Mouse (Mus musculus) embryonic facial prominence, embryonic 10.5 days (tissue): Measurements from ENCODE around the gene Flot1. TPM values are rescaled to one million over a fixed set of nuclear protein-coding genes. Genes with fewer than 3 reads are reported as not detected.
"Not testable (repeated sequence)": the region's sequence is repeated elsewhere in the genome, so short reads cannot be mapped to it uniquely, and the experiment has no call there.

Experiments used
- DNase-seq: peaks from one replicate; pipeline ENCODE4 v3.0.0-alpha.2; 2017; ENCODE audit warnings: low spot score
- H3K27ac ChIP-seq: fragments of 300-500 bp; sonication (generic); replicated peaks from 2 replicates; pipeline ENCODE4 v1.5.1; 2016; ENCODE audit warnings: mild to moderate bottlenecking
- H3K27me3 ChIP-seq: fragments of 300-500 bp; sonication (generic); replicated peaks from 2 replicates; pipeline ENCODE4 v1.6.1; 2016; ENCODE audit warnings: low read depth, mild to moderate bottlenecking; ENCODE audit not compliant: poor library complexity, severe bottlenecking
- H3K36me3 ChIP-seq: fragments of 300-500 bp; sonication (generic); replicated peaks from 2 replicates; pipeline ENCODE4 v1.6.1; 2016; ENCODE audit warnings: mild to moderate bottlenecking, moderate library complexity
- H3K4me1 ChIP-seq: fragments of 300-500 bp; sonication (generic); 2 replicates; pipeline ENCODE4 v1.6.1; 2016
- H3K4me3 ChIP-seq: fragments of 300-500 bp; sonication (generic); 2 replicates; pipeline ENCODE4 v1.5.1; 2016; ENCODE audit warnings: mild to moderate bottlenecking, moderate library complexity
- H3K9me3 ChIP-seq: fragments of 300-500 bp; sonication (generic); 2 replicates; pipeline ENCODE4 v1.6.1; 2016; ENCODE audit warnings: mild to moderate bottlenecking
- WGBS: fragments of 180-500 bp; shearing (Covaris S2); methylation state at CpG from one replicate; pipeline ENCODE4 v1.1.7; 2016; 5-methylcytosine and 5-hydroxymethylcytosine counted together
- polyA plus RNA-seq: library from polyadenylated mRNA; unstranded; fragments of >200 nt; fragmentation: Nextera tagmentation; extraction: Ambion mirVana; gene quantifications from 2 replicates; pipeline ENCODE4 v1.2.1, GENCODE M21; 2016

Flot1 gene
- polyA plus RNA-seq, 1 experiment from 2014 or later, result 49.2 TPM

- no peaks in the 10 kb centered on the region for H3K27me3 ChIP-seq
- no peak for DNase-seq
- peaks cover 80% of the 10 kb centered on the region for H3K36me3 ChIP-seq
- no peaks in the 10 kb centered on the region for H3K9me3 ChIP-seq
- 26% methylated on average over 5 of the region's 5 CpGs for WGBS
- H3K4me3 ChIP-seq, result peak overlapping the region; percentile 70; the same call in 1 of the 2 replicates
- H3K27ac ChIP-seq, result no peak overlapping the region
- peaks cover 37% of the 10 kb centered on the region for H3K4me1 ChIP-seq
These were observed 10.3 kb downstream of the Flot1 start for GRCm38 (mm10) chr17:35833239-35833751.

- H3K36me3 ChIP-seq, result peaks cover 77% of the 10 kb centered on the region
- H3K4me1 ChIP-seq, result peaks cover 37% of the 10 kb centered on the region
- WGBS, result 59% methylated on average over 5 of the region's 5 CpGs
- peak overlapping the region; percentile 70 for H3K4me3 ChIP-seq
- H3K9me3 ChIP-seq, result no peaks in the 10 kb centered on the region
- H3K27me3 ChIP-seq, result no peaks in the 10 kb centered on the region
- DNase-seq, result no peak
- no peak overlapping the region for H3K27ac ChIP-seq
These were observed 10.9 kb downstream of the Flot1 start for GRCm38 (mm10) chr17:35833894-35834293.

- Histone ChIP-seq H3K27me3 (no peaks in the 10 kb centered on the region), H3K27ac (peak overlapping the region; percentile 95; the same call in 1 of the 2 replicates), H3K4me3 (peak overlapping the region; percentile 70), H3K9me3 (no peaks in the 10 kb centered on the region), H3K36me3 (peaks cover 74% of the 10 kb centered on the region), H3K4me1 (peaks cover 41% of the 10 kb centered on the region)
- DNase-seq, result no peak
- WGBS, result 83% methylated on average over 26 of the region's 26 CpGs
These were observed 11.8 kb downstream of the Flot1 start for GRCm38 (mm10) chr17:35834696-35835422.

DNA sequence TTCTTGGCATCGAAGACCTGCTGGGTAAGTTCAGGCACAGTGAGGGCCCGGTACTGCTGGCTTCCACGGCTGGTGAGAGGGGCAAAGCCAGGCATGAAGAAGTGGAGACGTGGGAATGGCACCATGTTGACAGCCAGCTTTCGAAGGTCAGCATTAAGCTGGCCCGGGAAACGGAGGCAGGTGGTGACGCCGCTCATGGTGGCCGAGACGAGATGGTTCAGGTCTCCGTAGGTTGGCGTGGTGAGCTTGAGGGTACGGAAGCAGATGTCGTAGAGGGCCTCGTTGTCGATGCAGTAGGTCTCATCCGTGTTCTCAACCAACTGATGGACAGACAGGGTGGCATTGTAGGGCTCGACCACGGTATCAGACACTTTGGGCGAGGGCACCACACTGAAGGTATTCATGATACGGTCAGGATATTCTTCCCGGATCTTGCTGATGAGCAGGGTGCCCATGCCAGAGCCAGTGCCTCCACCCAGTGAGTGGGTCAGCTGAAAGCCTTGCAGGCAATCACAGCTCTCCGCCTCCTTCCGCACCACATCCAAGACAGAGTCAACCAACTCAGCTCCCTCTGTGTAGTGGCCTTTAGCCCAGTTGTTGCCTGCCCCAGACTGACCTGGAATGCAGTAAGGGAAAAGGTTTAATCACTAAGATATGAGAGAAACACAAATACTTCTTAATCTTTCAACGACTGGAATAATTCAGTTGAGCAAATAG, 12.6 kb downstream of the Flot1 start:
- no peak for DNase-seq
- peak overlapping the region; percentile 95 for H3K27ac ChIP-seq
- peaks cover 67% of the 10 kb centered on the region for H3K36me3 ChIP-seq

DNA sequence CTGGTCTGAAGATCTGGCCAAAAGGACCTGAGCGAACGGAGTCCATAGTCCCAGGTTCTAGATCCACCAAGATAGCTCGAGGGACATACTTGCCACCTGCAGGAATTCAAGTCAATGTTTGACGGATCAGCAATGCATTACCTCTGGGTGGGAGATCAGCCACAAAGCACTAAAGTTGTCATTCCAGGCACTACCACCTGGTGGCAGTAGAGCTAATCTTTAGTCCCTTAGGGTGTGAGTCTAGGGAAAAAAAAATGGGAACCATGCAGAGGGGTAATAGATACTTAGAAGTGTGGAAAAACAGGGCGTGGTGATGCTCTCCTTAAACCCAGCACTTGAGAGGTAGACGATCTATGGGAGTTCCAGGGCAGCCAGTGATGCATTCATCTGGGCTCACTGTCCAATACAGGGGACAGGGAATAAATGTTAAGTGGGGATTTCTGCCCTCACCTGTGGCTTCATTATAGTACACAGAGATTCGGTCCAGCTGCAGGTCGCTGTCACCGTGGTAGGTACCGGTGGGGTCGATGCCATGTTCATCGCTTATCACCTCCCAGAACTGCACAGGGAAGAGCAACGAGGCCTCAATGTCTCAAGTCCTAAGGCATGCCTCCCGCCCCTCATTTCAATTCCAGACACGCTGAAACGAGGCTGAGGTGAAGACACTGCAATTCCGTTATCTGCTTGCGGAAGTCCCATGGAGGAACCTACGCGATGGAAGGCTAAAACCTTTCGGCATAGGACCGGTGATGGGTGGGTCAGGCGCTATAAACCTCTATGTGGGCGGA, 13.3 kb downstream of the Flot1 start:
- Histone ChIP-seq H3K27me3 (no peaks in the 10 kb centered on the region), H3K9me3 (no peaks in the 10 kb centered on the region), H3K4me3 (peak overlapping the region; percentile 70), H3K4me1 (peaks cover 32% of the 10 kb centered on the region), H3K27ac (peak overlapping the region; percentile 95), H3K36me3 (peaks cover 59% of the 10 kb centered on the region)
- peak; percentile 77 for DNase-seq
- 11% methylated on average over 24 of the region's 24 CpGs for WGBS

More for the DNA sequence above, 12.6 kb downstream of the Flot1 start:
- peaks cover 34% of the 10 kb centered on the region for H3K4me1 ChIP-seq
- H3K4me3 ChIP-seq, result peak overlapping the region; percentile 70
- 79% methylated on average over 26 of the region's 26 CpGs for WGBS
- no peaks in the 10 kb centered on the region for H3K27me3 ChIP-seq
- H3K9me3 ChIP-seq, result no peaks in the 10 kb centered on the region

GRCm38 (mm10) chr17:35836991-35837422, 14.0 kb downstream of the Flot1 start:
- peak; percentile 96 for DNase-seq
- H3K36me3 ChIP-seq, result peaks cover 53% of the 10 kb centered on the region
- H3K27me3 ChIP-seq, result no peaks in the 10 kb centered on the region
- H3K4me3 ChIP-seq, result peak overlapping the region; percentile 70
- WGBS, result under 1% methylated on average over 25 of the region's 25 CpGs
- H3K4me1 ChIP-seq, result peaks cover 33% of the 10 kb centered on the region
- H3K27ac ChIP-seq, result peak overlapping the region; percentile 95
- no peaks in the 10 kb centered on the region for H3K9me3 ChIP-seq

DNA sequence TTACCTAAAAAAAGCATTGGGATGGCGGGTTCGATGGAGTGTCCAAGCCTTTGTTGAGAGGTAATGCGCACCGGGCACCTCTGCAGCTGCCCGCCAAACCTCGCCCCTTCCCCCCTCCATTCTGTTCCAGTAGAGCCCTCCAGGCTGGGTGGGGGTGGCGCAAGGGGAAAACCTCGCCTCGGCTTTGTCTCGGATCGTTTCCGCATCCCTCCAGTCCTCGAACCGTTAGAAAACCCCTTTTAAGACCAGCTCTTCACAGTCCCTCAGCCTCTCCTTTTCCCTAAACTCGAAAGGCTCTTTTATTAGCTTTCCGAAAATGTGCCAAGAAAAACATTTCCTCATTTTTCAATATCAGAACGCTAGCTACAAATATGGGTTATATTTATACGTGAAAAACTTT, 14.5 kb downstream of the Flot1 start:
- Histone ChIP-seq H3K36me3 (peaks cover 48% of the 10 kb centered on the region), H3K27me3 (no peaks in the 10 kb centered on the region), H3K4me3 (peak overlapping the region; percentile 70), H3K9me3 (no peaks in the 10 kb centered on the region), H3K4me1 (peaks cover 36% of the 10 kb centered on the region), H3K27ac (peak overlapping the region; percentile 95)
- WGBS, result under 1% methylated on average over 18 of the region's 18 CpGs
- DNase-seq, result peak; percentile 79

DNA sequence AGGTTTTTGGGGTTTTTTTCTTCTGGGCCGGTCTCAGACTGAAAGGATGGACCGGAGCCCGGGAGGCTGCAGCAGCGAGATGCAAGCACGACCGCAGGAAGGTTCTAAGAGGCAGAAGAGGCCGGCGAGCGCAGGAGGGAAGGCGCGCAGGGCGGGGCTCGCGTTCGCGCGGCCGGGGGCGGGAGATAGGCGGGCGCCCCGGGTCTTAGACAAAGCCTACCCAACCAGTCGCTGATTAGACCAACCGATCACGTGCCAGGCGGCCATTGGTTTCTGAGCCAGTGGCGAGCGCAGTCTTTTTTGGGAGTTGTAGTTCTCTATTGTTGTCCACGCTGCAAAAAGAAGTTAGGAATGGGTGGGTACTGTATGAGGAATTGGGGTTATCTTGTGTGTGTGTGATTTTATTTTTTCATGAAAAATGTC, 15.1 kb downstream of the Flot1 start, which contains the start of gene Tubb5:
Tubb5 (minus strand) TSS at position 185 of the 423 bp plus-strand sequence.
- under 1% methylated on average over 29 of the region's 29 CpGs for WGBS
- H3K4me1 ChIP-seq, result peaks cover 42% of the 10 kb centered on the region
- peak within 1 kb of the TSS; percentile 95 for H3K27ac ChIP-seq
- H3K27me3 ChIP-seq, result no peaks in the 10 kb centered on the region
- H3K36me3 ChIP-seq, result peaks cover 42% of the 10 kb centered on the region
- peak within 1 kb of the TSS; percentile 70 for H3K4me3 ChIP-seq
- no peaks in the 10 kb centered on the region for H3K9me3 ChIP-seq
- DNase-seq, result peak; percentile 98

DNA sequence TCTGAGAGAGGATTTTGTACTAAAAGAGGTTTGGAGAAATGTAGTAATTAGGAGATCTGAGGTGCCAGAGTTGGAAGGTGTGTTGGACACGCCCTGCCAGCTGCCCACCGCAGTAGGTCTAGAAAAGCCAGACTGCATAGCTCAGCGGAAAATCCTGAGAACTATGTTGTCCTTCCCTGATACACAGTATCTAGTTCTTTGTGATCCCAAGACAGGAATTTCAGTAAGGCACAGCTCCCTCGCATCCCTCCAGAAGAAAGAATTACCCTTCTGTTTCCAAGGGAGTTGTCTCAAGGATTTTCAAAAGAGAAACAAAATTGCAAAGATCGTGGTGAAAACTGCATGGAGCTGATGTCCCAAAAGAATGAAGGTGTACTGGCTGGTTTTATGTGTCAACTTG, 15.5 kb downstream of the Flot1 start:
- 3% methylated on average over 5 of the region's 5 CpGs for WGBS

GRCm38 (mm10) chr17:35839002-35839401, 16.0 kb downstream of the Flot1 start:
- 53% methylated on average over 3 of the region's 3 CpGs for WGBS
- not testable (repeated sequence) for H3K9me3 ChIP-seq, H3K27me3 ChIP-seq, DNase-seq
- Histone ChIP-seq H3K27ac (peak overlapping the region; percentile 95), H3K4me3 (peak overlapping the region; percentile 70), H3K4me1 (peaks cover 41% of the 10 kb centered on the region), H3K36me3 (peaks cover 33% of the 10 kb centered on the region)

More for the DNA sequence above, 15.5 kb downstream of the Flot1 start:
- peak; percentile 52 for DNase-seq
- H3K4me3 ChIP-seq, result peak overlapping the region; percentile 70
- peaks cover 37% of the 10 kb centered on the region for H3K36me3 ChIP-seq
- peak overlapping the region; percentile 95 for H3K27ac ChIP-seq
- H3K9me3 ChIP-seq, result no peaks in the 10 kb centered on the region
- H3K4me1 ChIP-seq, result peaks cover 44% of the 10 kb centered on the region
- no peaks in the 10 kb centered on the region for H3K27me3 ChIP-seq

GRCm38 (mm10) chr17:35840561-35840960, 17.5 kb downstream of the Flot1 start:
- peaks cover 27% of the 10 kb centered on the region for H3K4me1 ChIP-seq
- peak overlapping the region; percentile 89 for H3K27ac ChIP-seq
- WGBS, result 61% methylated on average over 14 of the region's 14 CpGs
- H3K4me3 ChIP-seq, result peak overlapping the region; percentile 70
- no peaks in the 10 kb centered on the region for H3K9me3 ChIP-seq
- H3K36me3 ChIP-seq, result peaks cover 33% of the 10 kb centered on the region
- no peaks in the 10 kb centered on the region for H3K27me3 ChIP-seq
- no peak for DNase-seq
